Mouse (Mus musculus): ENCODE measurements around the gene Ncbp3.

Gene Ncbp3

DNA sequence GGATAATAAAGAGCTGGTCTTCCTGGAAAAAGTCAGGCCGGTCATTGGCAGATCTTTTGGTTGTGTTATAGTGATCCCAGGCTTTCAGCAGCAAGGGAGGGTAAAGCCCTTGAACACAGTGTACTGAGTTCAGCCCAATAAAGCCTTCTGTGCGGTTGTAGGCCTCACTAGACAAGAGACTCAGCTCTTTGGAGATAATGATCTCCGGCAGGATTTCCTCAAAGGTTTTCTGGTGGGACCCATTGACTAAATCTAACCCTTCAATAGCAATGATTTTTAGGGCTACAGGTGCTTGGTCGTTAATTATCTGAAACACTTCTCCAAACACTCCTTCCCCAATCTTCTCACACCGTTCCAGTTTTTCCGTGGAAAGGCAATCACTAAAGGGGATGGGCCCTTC lies 89.0 kb downstream of the Ncbp3 start:
- no peak for DNase-seq (ENCODE audit: low read depth in 2 of 2, low spot score in 2 of 2)

DNA sequence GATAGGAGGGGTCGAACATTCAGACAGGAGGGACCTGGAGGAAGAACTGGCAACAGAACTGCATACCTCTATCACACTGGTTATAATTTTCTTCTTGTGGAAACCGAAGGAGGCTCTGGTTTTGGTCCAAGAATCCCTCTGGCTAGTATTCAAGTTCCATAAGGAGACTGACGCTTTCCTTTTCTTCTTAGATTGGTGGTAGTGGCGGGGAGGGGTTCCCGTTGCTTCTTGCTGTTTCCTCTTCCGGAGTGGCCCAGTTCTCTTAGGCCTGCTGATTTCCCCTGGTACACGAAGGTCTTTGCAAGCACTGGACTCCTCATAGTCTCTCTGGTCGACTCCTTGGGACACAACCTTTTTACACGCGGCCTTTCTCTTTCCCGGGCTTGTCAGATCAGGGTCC lies 89.5 kb downstream of the Ncbp3 start:
- DNase-seq (ENCODE audit: low read depth in 2 of 2, low spot score in 2 of 2) = no peak

DNA sequence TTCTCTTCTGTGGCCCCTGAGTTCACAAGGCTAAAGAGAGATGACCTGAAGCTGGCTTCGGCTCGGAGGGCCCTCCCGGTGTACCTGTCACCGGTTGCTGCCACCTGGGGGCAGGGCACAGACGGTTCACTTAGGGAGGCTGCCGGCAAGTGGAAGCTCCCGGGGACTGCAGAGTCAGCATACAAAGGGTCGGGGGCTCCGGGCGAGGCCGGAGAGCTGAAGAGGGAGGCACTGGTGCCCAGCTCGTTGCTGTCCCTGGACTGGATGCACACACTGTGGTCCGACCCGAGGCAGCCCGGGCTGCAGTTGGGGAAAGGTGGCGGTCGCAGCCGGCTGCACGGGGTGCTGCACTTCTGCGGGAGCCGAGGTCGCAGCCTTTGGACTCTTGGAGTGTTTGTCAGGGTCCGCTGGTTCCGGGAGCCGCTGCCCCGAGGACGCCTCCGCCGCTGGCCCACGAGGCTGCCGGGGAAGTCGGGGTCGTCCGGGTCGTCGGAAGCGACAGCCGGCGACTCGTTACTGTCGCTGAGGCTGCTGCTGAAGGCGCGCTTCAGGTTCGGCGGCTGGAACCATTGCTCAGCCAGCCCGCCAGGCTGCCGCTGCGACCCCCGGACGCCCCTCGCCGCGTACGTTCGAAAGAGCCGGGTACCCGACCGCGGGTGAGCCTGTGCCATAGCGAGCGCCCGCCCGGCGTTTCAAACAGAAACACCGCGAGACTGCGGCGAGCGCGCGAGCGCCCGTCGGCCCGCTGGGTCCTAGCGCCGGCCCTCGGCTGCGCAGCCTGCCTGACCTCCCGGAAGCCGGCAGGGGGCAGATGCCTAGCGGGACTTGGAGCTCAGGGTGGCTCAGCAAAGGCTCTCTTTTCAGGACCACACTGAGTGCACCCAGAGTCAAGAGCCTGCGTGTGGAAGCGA lies 90.3 kb downstream of the Ncbp3 start, which contains the start of gene Haspin:
Gene Haspin (minus strand): TSS at position 704 of the 911 bp plus-strand sequence.
- peak; percentile 86 to 92 for DNase-seq (ENCODE audit: low read depth in 2 of 2, low spot score in 2 of 2)
